Mouse (Mus musculus) fat pad, adult 2 months (tissue): ENCODE measurements around the gene Prkar1b.

Experiments used
- DNase-seq: peaks from one replicate; pipeline ENCODE4 v3.0.0-alpha.2; 2011; ENCODE audit warnings: low read depth, low spot score; ENCODE audit errors: extremely low read depth

Prkar1b gene

DNA sequence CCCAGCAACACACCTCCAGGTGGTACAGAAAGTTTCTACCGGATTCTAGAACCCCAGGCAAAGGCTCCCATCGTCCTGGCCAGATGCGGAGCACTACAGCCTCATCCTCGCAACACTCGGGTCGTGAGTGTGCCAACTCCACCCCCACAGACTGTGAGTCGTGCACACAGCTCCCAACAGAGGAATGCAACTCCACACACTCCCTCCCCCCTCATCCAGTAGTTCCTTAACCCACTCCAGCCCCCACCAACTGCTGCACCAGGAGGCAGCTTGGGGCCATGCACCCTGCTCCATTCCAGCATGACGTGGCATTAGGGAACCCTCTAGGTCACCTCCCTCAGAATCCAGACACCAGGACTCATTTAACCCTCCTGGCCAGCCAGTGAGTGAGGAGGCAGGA is 170.0 kb downstream of the Prkar1b start:
- DNase-seq: no peak

DNA sequence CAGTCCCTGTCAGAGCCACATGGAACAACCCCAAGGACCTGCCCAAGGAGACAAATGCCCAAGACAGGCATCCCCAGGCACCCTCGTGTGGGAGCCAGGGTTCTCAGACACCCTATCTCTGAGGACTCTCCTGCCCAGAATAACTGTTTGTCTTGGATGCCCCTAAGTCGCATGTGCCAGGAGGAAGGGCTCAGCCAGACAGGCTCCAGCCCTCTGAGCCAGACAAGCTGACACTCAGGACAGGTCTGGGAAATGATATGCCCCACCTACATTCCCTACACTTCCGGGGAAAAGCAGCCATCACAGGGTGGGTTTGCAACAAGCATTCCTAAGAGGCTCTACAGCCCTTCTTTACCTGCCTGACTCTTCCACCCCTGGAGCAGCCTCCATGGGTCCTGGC is 172.0 kb downstream of the Prkar1b start:
- no peak for DNase-seq

DNA sequence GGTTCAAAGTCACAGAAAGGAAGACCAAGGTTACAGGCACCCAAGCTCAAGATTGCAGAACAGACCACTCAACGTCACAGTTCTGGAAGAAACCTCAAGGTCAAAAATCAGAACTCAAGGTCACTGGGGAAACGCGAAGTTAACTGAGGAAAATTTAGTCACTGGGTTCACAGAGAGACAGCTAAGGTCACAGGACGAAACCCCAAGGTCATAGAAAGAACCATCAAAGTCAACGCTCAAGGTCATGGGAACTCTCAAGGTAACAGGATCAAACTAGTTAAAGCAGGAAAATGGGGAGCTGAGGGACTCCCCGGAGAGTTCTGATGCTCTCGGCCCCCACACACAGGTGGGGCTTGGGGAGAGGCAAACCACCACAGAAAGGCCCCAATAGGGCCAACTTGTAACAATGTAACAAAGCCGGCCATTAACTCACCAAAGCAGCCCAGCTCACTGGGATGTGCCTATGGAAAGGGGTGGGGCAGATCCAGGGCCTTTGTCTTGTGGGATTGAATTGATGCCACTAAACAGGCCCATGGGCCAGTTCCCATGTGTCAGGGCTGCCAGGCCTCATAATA is 174.8 kb downstream of the Prkar1b start:
- no peak for DNase-seq

DNA sequence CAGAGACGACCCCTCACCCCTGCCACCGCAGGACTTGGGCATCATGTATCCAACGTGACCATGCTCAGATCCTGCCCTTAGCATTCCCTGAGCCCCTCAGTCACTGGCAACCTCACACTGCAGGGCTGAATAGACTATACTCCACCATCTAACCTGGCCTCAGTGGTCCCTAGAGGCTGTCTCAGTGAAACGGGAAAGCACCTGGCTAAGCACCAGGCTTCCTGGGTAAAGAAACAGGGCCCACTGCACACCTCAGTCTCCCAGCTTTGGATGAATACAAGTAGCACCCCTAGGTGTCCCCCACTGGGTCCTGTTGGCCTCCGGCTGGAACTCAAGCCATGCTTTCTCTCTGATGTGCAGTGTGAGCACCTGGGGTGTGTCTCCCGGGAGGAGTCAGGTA is 176.3 kb downstream of the Prkar1b start:
- no peak for DNase-seq

DNA sequence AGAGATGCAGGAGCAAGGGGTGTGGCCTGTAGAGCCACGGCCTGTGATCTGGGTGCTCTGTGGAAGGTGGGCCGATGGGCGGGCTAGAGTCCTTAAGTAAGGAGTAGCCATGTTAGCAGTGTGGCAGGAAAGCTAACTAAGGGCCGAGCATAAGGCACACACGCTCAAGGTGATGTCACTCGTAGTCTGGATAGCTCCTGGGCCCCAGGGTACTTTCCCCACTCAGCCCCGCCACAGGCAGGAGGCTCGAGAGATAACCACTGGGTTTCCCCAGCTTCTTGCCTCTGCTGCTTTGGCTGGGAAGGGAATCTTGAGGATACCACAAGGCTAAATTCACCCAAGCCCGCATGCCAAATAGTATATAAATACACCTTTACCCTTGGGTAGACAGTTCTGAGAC is 178.4 kb downstream of the Prkar1b start:
- DNase-seq: no peak

DNA sequence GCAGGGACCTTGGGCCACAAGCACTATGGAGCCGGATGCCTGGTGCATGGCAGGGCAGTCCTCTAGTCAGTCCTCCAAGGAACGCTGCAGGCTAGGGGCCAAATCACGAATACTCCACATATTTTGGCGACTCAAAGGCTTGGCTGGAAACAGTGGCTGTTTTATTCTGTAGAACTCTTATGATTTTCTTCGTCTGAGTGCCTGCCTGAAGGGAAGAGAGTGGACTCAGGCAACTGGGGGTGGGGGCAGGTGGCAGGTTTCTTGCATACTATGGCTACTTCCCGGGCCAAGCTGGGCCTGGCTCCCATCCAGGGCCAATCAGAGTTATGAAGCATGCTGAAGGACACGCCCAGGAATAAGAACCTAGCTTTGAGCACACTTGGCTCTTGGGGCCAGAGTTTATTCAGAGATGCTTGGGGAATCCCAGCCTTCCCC is 179.7 kb downstream of the Prkar1b start:
- no peak for DNase-seq
